Mouse (Mus musculus) kidney, embryonic 14.5 days (tissue): Measurements from ENCODE around the gene Nol7. TPM values are rescaled to one million over a fixed set of nuclear protein-coding genes. Genes with fewer than 3 reads are reported as not detected.

Experiments
- ATAC-seq: fragments of 200-750 bp; cut with Nextera tagmentation; 2 replicates; pipeline ENCODE4 v1.8.0; 2017; ENCODE audit warnings: moderate number of reproducible peaks, mild to moderate bottlenecking, moderate TSS enrichment, moderate library complexity; ENCODE audit not compliant: low FRiP score, low TSS enrichment
- H3K27ac ChIP-seq: fragments of 300-500 bp; sonication (generic); 2 replicates; pipeline ENCODE4 v1.5.1; 2014; ENCODE audit warnings: low read depth, mild to moderate bottlenecking, low read length, moderate library complexity, mixed read lengths
- H3K27me3 ChIP-seq: fragments of 300-500 bp; sonication (generic); 2 replicates; pipeline ENCODE4 v1.6.1; 2014; ENCODE audit warnings: mild to moderate bottlenecking, low read length; ENCODE audit not compliant: control insufficient read depth, insufficient read depth
- H3K36me3 ChIP-seq: fragments of 300-500 bp; sonication (generic); 2 replicates; pipeline ENCODE4 v1.6.1; 2014; ENCODE audit warnings: low read length, mixed read lengths; ENCODE audit not compliant: control insufficient read depth, insufficient read depth
- H3K4me1 ChIP-seq: fragments of 300-500 bp; sonication (generic); 2 replicates; pipeline ENCODE4 v1.6.1; 2014; ENCODE audit warnings: low read length, mixed read lengths; ENCODE audit not compliant: control insufficient read depth, insufficient read depth
- H3K4me2 ChIP-seq: fragments of 300-500 bp; sonication (generic); replicated peaks from 2 replicates; pipeline ENCODE4 v1.6.1; 2014; ENCODE audit warnings: low read depth, mild to moderate bottlenecking, low read length
- H3K4me3 ChIP-seq: fragments of 300-500 bp; sonication (generic); 2 replicates; pipeline ENCODE4 v1.5.1; 2014; ENCODE audit warnings: mild to moderate bottlenecking, low read length
- H3K9ac ChIP-seq: fragments of 300-500 bp; sonication (generic); 2 replicates; pipeline ENCODE4 v1.6.1; 2014; ENCODE audit warnings: low read depth, mild to moderate bottlenecking, low read length, moderate library complexity
- H3K9me3 ChIP-seq: fragments of 300-500 bp; sonication (generic); 2 replicates; pipeline ENCODE4 v1.6.1; 2016; ENCODE audit warnings: low read length; ENCODE audit not compliant: control insufficient read depth
- WGBS: fragments of 180-500 bp; shearing (Covaris S2); extraction: QIAGEN DNeasy Blood & Tissue Kit; methylation state at CpG from one replicate; pipeline ENCODE4 v1.1.7; 2014; 5-methylcytosine and 5-hydroxymethylcytosine counted together
- polyA plus RNA-seq: library from polyadenylated mRNA; unstranded; fragments of >200 nt; fragmentation: Nextera tagmentation; extraction: Ambion mirVana; gene quantifications from 2 replicates; pipeline ENCODE4 v1.2.1, GENCODE M21; 2014

Gene Nol7
- polyA plus RNA-seq, 1 experiment from 2014 or later: 144 TPM

DNA sequence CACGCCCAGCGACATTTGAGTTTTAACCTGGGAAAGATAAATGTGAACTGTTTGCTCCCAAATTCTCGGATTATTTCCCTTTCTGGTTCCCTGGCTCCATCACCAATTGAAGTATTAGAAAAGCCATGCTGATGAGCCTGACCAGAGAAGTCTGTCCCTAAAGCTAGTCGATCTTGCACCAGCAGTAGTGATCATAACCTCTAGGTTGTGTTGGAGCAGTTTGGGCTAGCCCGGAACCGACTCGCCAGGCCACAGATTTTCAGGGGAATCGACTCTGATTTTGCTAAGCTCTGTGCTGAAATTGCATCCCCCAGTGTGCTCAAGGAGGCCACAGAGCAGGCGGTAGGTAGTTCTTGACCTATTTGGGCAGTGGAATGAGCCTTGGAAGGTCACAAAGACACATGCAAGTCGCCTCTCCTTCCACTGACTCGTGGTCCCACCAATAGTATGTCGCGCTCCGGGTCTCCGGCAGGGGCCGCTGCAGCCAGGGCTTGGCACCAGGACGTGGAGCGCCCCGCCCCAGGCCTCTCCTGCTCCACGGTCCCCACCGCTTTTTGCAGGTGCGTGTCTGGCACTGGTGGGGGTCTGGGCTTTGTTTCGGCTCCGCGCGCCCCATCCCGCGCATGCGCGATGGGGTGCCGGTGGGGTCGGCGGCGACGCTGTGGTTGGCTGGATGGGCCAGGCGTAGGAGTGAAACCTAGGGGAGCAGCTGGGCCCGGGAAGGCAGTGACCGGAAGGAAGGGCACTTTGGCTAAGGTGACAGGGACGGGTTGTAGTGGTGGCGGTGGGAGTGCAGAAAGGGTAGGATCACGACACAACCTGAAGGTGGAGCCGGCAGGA is 33.0 kb upstream of the Nol7 start, which contains the start of gene Sirt5:
Sirt5 (plus strand) TSS at position 512 of the 840 bp plus-strand sequence.
- H3K36me3 ChIP-seq: no peaks in the 10 kb centered on the region
- 16% methylated on average over 42 of the region's 42 CpGs for WGBS

GRCm38 (mm10) chr13:43365825-43366184 is 32.4 kb upstream of the Nol7 start:
- Histone ChIP-seq H3K4me1 (peaks cover 6% of the 10 kb centered on the region; the same call in 1 of the 2 replicates), H3K4me3 (peak overlapping the region; percentile 56), H3K9ac (peak overlapping the region; percentile 75), H3K27me3 (no peaks in the 10 kb centered on the region), H3K27ac (peak overlapping the region; percentile 55; the same call in 1 of the 2 replicates), H3K4me2 (peak overlapping the region; percentile 84), H3K9me3 (no peaks in the 10 kb centered on the region), H3K36me3 (no peaks in the 10 kb centered on the region; the same call in 1 of the 2 replicates)
- peak; percentile 50 for ATAC-seq
- 7% methylated on average over 11 of the region's 11 CpGs for WGBS

More for the DNA sequence above, 33.0 kb upstream of the Nol7 start, which contains the start of gene Sirt5:
- H3K4me2 ChIP-seq: peak within 1 kb of the TSS; percentile 84
- H3K27me3 ChIP-seq: no peaks in the 10 kb centered on the region
- peak; percentile 96 for ATAC-seq
- H3K27ac ChIP-seq: peak within 1 kb of the TSS; percentile 55; the same call in 1 of the 2 replicates
- H3K4me1 ChIP-seq: peaks cover 6% of the 10 kb centered on the region; the same call in 1 of the 2 replicates
- peak within 1 kb of the TSS; percentile 75 for H3K9ac ChIP-seq
- no peaks in the 10 kb centered on the region for H3K9me3 ChIP-seq
- H3K4me3 ChIP-seq: peak within 1 kb of the TSS; percentile 56

- no peak for ATAC-seq
These were observed 28.1 kb upstream of the Nol7 start for GRCm38 (mm10) chr13:43370063-43370462.

GRCm38 (mm10) chr13:43372892-43373291 is 25.3 kb upstream of the Nol7 start:
- Histone ChIP-seq H3K4me1 (no peaks in the 10 kb centered on the region), H3K9me3 (no peaks in the 10 kb centered on the region), H3K27ac (no peak overlapping the region), H3K4me2 (no peak overlapping the region), H3K27me3 (no peaks in the 10 kb centered on the region), H3K4me3 (no peak overlapping the region), H3K36me3 (peaks cover 14% of the 10 kb centered on the region; the same call in 1 of the 2 replicates), H3K9ac (no peak overlapping the region)
- WGBS: 92% methylated on average over 1 of the region's 1 CpGs
- ATAC-seq: no peak

More at GRCm38 (mm10) chr13:43370063-43370462, 28.1 kb upstream of the Nol7 start:
- Histone ChIP-seq H3K27me3 (no peaks in the 10 kb centered on the region), H3K4me3 (no peak overlapping the region), H3K36me3 (peaks cover 11% of the 10 kb centered on the region; the same call in 1 of the 2 replicates), H3K4me1 (peaks cover 6% of the 10 kb centered on the region; the same call in 1 of the 2 replicates), H3K4me2 (no peak overlapping the region), H3K27ac (no peak overlapping the region), H3K9me3 (no peaks in the 10 kb centered on the region), H3K9ac (no peak overlapping the region)
- 76% methylated on average over 6 of the region's 6 CpGs for WGBS

DNA sequence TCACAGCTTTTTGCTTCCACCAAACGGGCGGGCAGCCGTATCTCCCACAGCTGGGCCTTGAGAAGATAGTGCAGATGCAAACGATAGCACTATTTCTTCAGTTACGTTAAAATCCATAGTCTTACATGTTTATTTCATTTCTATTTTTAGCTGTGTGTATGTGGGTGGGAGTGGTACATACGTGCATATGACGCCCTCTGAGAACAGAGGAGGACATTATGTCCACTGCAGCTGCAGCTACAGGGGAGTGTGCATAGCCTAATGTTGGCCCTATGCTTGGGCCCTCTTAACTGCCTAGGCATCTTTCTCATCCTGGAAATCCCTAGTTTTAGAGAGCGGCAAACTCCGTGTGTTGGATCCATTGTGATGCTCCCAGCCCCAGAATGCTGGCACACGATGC is 24.0 kb upstream of the Nol7 start:
- no peak overlapping the region for H3K9ac ChIP-seq
- peaks cover 14% of the 10 kb centered on the region; the same call in 1 of the 2 replicates for H3K36me3 ChIP-seq
- H3K27me3 ChIP-seq: no peaks in the 10 kb centered on the region
- no peaks in the 10 kb centered on the region for H3K4me1 ChIP-seq
- no peak overlapping the region for H3K4me2 ChIP-seq
- no peaks in the 10 kb centered on the region for H3K9me3 ChIP-seq
- WGBS: 89% methylated on average over 10 of the region's 10 CpGs
- no peak overlapping the region for H3K4me3 ChIP-seq
- no peak for ATAC-seq
- H3K27ac ChIP-seq: no peak overlapping the region

GRCm38 (mm10) chr13:43374918-43375432 is 23.2 kb upstream of the Nol7 start:
- no peak for ATAC-seq
- WGBS: 62% methylated on average over 2 of the region's 2 CpGs
- no peak overlapping the region for H3K4me2 ChIP-seq
- no peaks in the 10 kb centered on the region for H3K4me1 ChIP-seq
- H3K9ac ChIP-seq: no peak overlapping the region
- peaks cover 14% of the 10 kb centered on the region; the same call in 1 of the 2 replicates for H3K36me3 ChIP-seq
- H3K27ac ChIP-seq: no peak overlapping the region
- no peak overlapping the region for H3K4me3 ChIP-seq
- H3K27me3 ChIP-seq: no peaks in the 10 kb centered on the region
- no peaks in the 10 kb centered on the region for H3K9me3 ChIP-seq

GRCm38 (mm10) chr13:43379989-43380388 is 18.2 kb upstream of the Nol7 start:
- Histone ChIP-seq H3K4me2 (no peak overlapping the region), H3K4me1 (no peaks in the 10 kb centered on the region), H3K4me3 (no peak overlapping the region), H3K9ac (no peak overlapping the region), H3K9me3 (no peaks in the 10 kb centered on the region), H3K27ac (no peak overlapping the region), H3K27me3 (no peaks in the 10 kb centered on the region), H3K36me3 (0 out of 2 replicates have a peak, but pooled peaks cover 2% of the 10 kb centered on the region)
- 63% methylated on average over 3 of the region's 3 CpGs for WGBS
- no peak for ATAC-seq

GRCm38 (mm10) chr13:43385321-43385720 is 12.9 kb upstream of the Nol7 start:
- ATAC-seq: no peak
- no peak overlapping the region for H3K4me2 ChIP-seq
- 95% methylated on average over 10 of the region's 10 CpGs for WGBS

More at GRCm38 (mm10) chr13:43385321-43385720, 12.9 kb upstream of the Nol7 start:
- H3K9ac ChIP-seq: no peak overlapping the region
- H3K4me1 ChIP-seq: no peaks in the 10 kb centered on the region
- H3K9me3 ChIP-seq: peaks cover 7% of the 10 kb centered on the region
- no peaks in the 10 kb centered on the region; the same call in 1 of the 2 replicates for H3K36me3 ChIP-seq
- no peak overlapping the region for H3K4me3 ChIP-seq
- H3K27me3 ChIP-seq: no peaks in the 10 kb centered on the region
- H3K27ac ChIP-seq: no peak overlapping the region
